Mouse (Mus musculus) frontal cortex, postnatal 36 days (tissue): Measurements from ENCODE around the gene Defb25.

Source experiments
- DNase-seq, 2 experiments: peaks; one replicate each; pipeline ENCODE4 v3.0.0; 2022; ENCODE audit warnings: low spot score in 2 of 2

Defb25 gene

GRCm38 (mm10) chr2:152628066-152628465 is 5.2 kb upstream of the Defb25 start:
- no peak for DNase-seq

DNA sequence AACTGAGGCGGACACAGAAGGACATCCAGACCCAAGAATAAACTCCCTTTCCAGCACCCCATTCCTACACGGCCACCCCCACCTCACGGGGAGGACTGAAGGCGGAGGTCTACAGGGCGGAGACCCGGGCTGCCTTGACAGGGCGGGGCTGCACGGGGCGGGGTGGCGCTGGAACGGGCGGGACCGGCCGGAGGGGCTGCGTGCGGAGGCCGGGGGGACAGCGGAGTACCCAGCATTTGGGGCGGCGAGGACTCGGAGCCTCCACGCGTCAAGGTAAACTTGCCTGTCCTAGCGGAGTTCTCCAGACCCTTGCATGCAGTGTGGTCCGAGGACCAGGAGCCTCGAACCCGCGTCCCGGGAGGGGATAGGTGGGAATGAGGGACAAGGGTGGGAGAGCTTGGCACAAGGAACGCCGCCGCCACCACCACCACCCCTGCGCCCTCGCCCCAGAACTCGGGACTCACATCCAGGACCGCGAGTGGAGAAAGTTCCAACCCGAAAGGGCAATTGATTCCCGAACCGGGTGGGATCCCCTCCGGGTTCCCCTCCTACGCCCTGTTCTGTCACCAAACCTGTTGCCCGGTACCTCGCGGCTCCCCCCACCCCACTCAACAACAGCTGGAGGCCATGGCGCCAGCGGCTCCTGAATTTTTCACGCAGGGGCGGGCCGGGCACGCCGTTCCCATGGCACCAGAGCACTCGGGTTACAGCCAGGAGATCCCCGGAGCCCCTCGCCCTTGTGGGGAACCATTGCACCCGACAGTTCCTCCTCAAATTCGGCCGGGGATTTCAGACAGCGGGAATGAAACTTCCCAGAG is 4.1 kb upstream of the Defb25 start, which contains the start of gene Rem1:
Rem1 (plus strand) TSS at position 178 of the 818 bp plus-strand sequence.
- DNase-seq: no peak

DNA sequence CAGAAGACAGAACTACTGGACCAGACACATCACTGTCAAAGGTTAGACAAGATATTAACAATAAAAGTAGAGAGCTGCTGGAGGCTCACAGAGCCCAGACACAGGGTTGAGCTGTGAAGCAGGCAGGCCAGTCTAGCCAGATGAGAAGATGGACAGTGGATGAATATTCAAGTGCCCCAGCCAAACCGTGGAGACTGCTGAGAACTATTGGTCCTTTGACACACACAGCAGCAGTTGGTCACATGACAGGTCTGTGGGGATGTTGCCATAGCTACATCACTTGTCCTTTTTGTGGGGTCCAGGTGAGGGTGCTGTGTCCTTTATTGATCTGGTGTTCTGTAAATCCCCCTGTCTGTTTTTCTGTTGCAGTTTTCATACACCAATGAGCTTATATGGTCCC is 2.4 kb upstream of the Defb25 start:
- DNase-seq: no peak

GRCm38 (mm10) chr2:152624566-152624965 is 1.7 kb upstream of the Defb25 start:
- DNase-seq: no peak

GRCm38 (mm10) chr2:152622151-152622550 is 702 bp downstream of the Defb25 start:
- DNase-seq: no peak

DNA sequence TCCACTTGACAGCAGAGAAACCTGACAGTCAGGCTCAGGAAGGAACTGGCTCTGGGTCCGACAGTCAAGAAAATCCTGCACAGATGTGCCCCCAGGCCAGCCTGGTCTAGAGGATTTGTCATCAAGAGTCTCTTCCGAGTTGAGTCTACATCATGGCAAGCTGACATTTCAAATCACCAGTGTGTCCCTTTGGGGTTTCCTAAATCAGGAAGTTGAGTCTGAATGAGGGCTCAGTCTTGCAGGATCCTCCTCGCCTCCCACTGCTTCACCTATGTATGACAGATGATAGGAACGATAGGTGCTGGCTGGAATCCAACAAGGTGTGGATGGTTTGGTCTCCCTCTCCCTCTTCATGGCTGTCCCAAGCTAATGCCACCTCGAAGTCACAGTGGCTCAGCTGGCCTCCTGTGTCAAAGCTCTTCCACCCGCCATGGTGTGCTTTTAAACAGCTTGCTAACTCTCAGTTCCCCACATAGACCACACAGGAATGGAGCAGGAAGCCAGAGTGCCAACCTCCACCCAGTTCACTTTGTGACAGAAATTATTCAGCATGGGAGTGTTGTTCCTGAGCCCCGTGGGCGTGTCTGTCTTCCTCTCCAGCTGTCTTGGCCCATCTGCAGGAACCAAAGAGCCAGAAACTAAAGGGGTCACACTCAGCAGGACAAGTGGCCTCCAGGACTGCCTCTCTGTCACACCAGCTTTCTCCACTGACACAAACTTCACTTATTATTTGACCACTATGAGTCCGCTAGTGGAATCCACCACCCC is 2.3 kb downstream of the Defb25 start:
- DNase-seq: peak; percentile 19 to 35

- no peak for DNase-seq
Measured at GRCm38 (mm10) chr2:152617374-152617773, 5.5 kb downstream of the Defb25 start.

GRCm38 (mm10) chr2:152616470-152616869 is 6.4 kb downstream of the Defb25 start:
- no peak for DNase-seq

DNA sequence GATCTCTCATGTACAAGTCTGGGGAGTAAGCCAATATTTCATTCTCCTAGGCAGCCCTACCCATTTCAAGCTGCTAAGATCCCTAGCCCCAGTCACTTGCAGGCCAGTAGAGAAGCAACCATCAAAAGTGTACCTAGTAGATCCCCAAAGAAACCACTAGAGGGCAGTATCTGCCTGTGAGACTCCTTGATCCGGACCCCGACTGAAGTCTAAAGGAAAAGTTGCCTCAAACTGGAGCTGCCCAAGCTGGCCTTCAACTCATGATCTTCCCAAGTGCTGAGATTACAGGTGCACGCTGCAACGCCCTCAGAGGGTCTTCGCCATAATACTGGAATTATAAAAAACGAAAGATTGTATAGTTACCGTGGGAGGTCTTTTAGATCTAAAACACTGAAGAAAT is 7.3 kb downstream of the Defb25 start:
- DNase-seq: peak; percentile 30 to 71

- DNase-seq: no peak
Measured at GRCm38 (mm10) chr2:152612193-152612592, 10.7 kb downstream of the Defb25 start.

- DNase-seq: no peak
Measured at GRCm38 (mm10) chr2:152608719-152609118, 14.1 kb downstream of the Defb25 start.

DNA sequence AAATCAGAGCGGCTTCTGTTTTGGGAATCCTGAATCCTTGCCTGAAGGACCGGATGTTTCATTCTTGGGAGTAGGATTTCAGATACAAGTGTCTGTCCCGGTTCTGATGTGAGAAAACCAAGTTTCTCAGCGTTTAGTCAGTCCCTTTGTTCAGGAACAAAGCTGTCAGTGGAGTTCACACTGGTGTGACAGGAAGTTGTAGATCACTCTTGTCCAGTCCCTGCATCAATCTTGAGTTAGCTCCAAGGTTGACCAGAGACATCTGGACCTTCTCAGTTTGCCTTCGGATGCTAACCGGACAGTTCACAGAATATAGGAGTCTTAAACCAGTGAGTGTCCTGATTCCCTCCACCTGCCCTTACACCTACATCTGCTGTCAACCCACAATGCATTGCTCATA is 15.1 kb downstream of the Defb25 start:
- no peak for DNase-seq

DNA sequence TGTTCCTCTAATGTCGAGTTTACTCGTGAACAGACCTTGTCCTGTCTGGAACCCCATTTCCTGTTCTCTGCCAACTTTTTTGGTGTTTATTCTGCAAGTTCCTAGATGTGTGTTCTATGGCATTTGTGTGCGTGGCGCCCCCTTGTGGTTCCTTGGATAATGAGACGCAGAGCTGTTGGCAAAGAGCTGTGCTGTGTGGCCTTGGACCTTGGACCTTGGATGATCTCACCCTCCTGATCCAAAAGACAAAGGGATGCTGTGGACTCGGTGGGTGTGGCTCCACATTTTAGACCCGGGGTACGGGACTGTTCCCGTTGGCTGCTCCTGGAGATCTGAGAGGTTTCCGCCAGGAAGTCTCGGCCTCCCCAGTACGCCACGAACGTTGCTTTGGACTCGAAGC is 18.8 kb downstream of the Defb25 start, which contains the start of gene Defb36:
Defb36 (plus strand) TSS at position 271 of the 400 bp plus-strand sequence.
- peak; percentile 18 to 19 for DNase-seq

- DNase-seq: no peak
Measured at GRCm38 (mm10) chr2:152601275-152601960, 21.4 kb downstream of the Defb25 start.

GRCm38 (mm10) chr2:152600076-152600475 is 22.8 kb downstream of the Defb25 start:
- no peak for DNase-seq

DNA sequence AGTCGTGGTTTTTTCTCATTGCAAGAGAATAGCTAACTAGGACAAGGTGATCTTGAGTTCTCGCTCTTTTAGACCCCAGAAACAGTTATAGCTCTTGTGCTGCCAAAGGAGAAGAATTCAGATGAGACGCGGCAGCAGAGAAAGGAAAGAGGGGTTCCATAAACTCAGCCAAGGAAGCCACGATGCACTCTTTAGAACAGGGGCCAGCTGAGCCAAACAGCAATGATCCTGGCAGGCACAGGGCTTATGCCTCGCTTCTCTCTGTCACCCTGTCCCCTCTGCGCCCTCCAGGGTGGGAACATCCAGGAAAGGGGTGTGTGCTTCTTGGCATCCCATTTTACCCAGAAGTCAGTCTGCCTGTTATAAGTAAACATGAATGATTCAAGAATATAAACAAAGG is 23.6 kb downstream of the Defb25 start, which contains the start of gene Defb45:
Defb45 (minus strand) TSS at position 101 of the 400 bp plus-strand sequence.
- DNase-seq: no peak

GRCm38 (mm10) chr2:152589021-152589420 is 33.8 kb downstream of the Defb25 start:
- no peak for DNase-seq

DNA sequence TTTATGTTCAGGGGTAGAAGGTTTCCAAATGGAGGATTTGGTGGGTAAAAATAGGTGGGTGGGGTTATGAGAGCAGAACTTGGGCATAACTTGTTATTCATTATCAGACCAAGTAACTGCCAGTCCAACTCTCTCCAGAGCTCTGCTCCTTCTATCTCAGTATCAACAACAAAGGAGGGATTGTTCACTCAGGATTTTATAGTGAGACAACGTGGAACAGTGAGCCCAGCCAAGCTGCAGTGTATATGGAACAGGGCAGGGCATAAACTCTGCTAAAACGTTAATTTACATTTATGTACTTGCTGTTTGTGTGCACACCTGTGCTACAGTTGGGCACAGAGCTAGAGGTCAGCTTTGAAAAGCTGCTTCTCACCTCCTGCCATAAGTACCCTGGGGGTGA is 34.4 kb downstream of the Defb25 start:
- no peak for DNase-seq

DNA sequence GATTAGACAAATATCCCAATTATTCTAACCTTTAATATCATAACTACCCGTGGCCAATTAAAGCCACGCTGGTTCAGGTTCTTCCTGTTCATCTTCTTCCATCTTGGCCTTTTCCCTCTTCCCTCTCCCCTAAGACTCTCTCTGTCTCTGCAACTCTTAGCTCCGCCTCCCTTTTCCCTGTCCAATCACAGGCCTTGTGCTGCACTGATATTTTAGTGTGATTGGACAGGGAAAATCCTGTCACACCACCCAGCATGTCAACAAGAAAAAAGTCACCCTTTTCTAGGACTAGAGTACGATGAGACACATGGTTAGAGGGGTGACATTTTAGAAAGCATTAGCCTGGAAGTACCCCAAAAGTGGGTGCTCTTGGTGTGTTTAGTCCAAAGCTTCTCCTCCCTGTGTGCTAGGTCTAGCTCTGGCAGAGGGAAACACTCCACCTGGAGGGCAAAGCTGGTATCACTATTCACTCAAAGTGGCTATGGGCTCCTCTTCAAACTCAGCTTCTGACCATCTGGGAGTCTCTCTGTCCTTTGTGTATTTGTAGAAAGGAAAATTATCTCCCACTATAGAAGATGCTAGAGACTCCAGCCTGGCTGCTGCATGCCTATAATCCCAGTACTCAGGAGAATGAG is 35.8 kb downstream of the Defb25 start:
- peak in 1 of 2 experiments; percentile 13 for DNase-seq

- no peak for DNase-seq
Measured at GRCm38 (mm10) chr2:152580612-152581011, 42.2 kb downstream of the Defb25 start.

DNA sequence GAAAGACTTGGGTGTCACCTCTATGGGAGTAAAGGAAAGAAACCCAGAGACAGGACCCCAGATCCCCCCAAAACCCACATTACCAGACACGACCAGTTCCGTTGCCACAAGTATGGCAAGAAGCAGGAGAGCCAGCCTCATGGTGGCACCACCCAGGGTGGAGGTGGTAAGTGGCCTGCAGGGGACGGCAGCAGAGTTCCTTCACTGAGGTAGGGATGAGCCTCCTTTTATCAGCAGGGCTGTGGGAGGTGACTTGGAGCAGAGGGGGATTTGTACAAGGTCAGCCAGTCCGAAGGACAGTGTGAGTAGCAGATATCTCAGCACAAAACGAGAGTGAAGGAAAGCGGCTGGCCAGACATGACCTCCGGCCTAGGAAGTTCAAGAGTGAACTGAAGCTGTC is 42.7 kb downstream of the Defb25 start, which contains the start of gene Defb19:
Defb19 (minus strand) TSS at position 206 of the 400 bp plus-strand sequence.
- no peak for DNase-seq
